Mouse (Mus musculus): ENCODE measurements around the gene Lrig1.

DNA sequence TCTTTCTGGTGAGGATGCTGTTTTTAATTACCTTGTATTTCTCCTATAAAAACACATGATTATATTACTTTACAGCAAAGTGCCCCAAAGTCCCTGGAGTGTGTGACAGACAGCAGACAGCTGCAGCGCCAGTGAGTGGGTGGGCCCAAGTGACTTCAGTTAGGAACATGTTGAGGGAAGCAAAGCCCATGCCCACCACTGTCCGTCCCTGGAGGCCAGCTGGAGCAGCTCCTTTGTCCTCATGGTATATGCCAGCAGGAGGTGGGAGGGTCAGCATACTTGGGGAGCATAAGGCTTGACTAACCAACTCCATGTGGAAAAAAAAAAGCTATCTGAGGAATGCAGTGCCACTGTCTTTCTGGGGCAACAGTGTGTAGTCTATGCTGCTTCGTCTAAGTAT is 95.9 kb downstream of the Lrig1 start:
- no peak for TF ChIP-seq POLR2A (IDR thresholded peaks at IDR 0.05; ENCODE audit: borderline replicate concordance, low read depth, low read length)
- no peak for TF ChIP-seq CTCF (IDR thresholded peaks at IDR 0.05; ENCODE audit: low read depth, low read length)

All from bone marrow macrophage, adult 2 months (primary cell).